27 mouse cellular contexts compared by ENCODE assay signal in genomic region chr8:64628039-64628438, GRCm38 (mm10).
"Had no signal": no experiment of that assay in that cellular context is flagged by ENCODE, and none has a peak within 500 bp of the region (broad histone marks: within the 10 kb centered on the region; RNA-seq: fewer than 3 reads in every experiment).

No protein-coding gene starts in this region.

- H3K9me3 ChIP-seq: heart, embryonic 10.5 days; heart, embryonic 12.5 days; hindbrain, embryonic 12.5 days; intestine, embryonic 15.5 days; limb, embryonic 10.5 days; limb, embryonic 12.5 days; liver, embryonic 13.5 days; liver, embryonic 15.5 days had no signal

- H3K4me1 ChIP-seq: heart, embryonic 10.5 days; heart, embryonic 12.5 days; hindbrain, embryonic 10.5 days; intestine, embryonic 15.5 days; limb, embryonic 10.5 days; limb, embryonic 12.5 days; liver, embryonic 13.5 days; liver, embryonic 15.5 days had no signal

- H3K27ac ChIP-seq: gastrocnemius, adult 2 months; heart, embryonic 10.5 days; hindbrain, embryonic 10.5 days; hindbrain, embryonic 12.5 days; hindbrain, embryonic 14.5 days; intestine, embryonic 15.5 days; limb, embryonic 10.5 days; limb, embryonic 12.5 days; liver, embryonic 13.5 days; liver, embryonic 15.5 days had no signal

- ATAC-seq: hindbrain, embryonic 16.5 days; inflammation-experienced regulatory T-cells, adult 6 months; intestine, embryonic 15.5 days; intestine, postnatal 0 days; liver, postnatal 0 days had no signal

- H3K9ac ChIP-seq: heart, embryonic 12.5 days; hindbrain, embryonic 12.5 days; hindbrain, embryonic 14.5 days; intestine, embryonic 15.5 days; limb, embryonic 12.5 days; liver, embryonic 13.5 days; liver, embryonic 15.5 days; liver, postnatal 0 days had no signal

- DNase-seq: gastrocnemius, adult 2 months; gastrocnemius, postnatal 10 days; gastrocnemius, postnatal 25 days; heart, postnatal 10 days; heart, postnatal 4 days; kidney, adult 18-20 months; kidney, adult 8-10 months; kidney, postnatal 10 days; kidney, postnatal 25 days; kidney, postnatal 4 days; layer of hippocampus, adult 9-11 months; liver; liver, embryonic 13.5 days; liver, postnatal 0 days had no signal

- H3K36me3 ChIP-seq: heart, embryonic 10.5 days; hindbrain, embryonic 10.5 days; hindbrain, embryonic 12.5 days; intestine, embryonic 15.5 days; limb, embryonic 10.5 days; limb, embryonic 12.5 days; liver, embryonic 13.5 days; liver, embryonic 15.5 days had no signal

- H3K27me3 ChIP-seq: heart, embryonic 12.5 days; hindbrain, embryonic 12.5 days; intestine, embryonic 15.5 days; limb, embryonic 12.5 days; liver, embryonic 13.5 days; liver, embryonic 15.5 days had no signal

- H3K4me2 ChIP-seq: heart, embryonic 12.5 days; hindbrain, embryonic 12.5 days; hindbrain, embryonic 14.5 days; intestine, embryonic 15.5 days; limb, embryonic 12.5 days; liver, embryonic 11.5 days; liver, embryonic 13.5 days; liver, embryonic 15.5 days had no signal

- H3K4me3 ChIP-seq: gastrocnemius, adult 2 months; heart, embryonic 10.5 days; heart, embryonic 12.5 days; hindbrain, embryonic 10.5 days; hindbrain, embryonic 12.5 days; intestine, embryonic 15.5 days; limb, embryonic 10.5 days; limb, embryonic 12.5 days; liver, embryonic 13.5 days; liver, embryonic 15.5 days had no signal
